In genomic region chrX:164068968-164069367, GRCm38 (mm10) we compare ENCODE assay signal across 26 mouse cellular contexts. TPM values are rescaled to one million over a fixed set of nuclear protein-coding genes. Genes with fewer than 3 reads are reported as not detected.
DNase-seq lines count a peak whose midpoint lies in the region; ATAC-seq and TF ChIP-seq lines count a peak whose summit lies in the region.
"Had no signal": no experiment of that assay in that cellular context is flagged by ENCODE, and none has a peak within 500 bp of the region (broad histone marks: within the 10 kb centered on the region; RNA-seq: fewer than 3 reads in every experiment).

No protein-coding gene starts in this region.

- TF ChIP-seq POLR2A in kidney, adult 2 months (IDR thresholded peaks at IDR 0.05; ENCODE audit: low read depth, low read length) = no peak

- 87% methylated on average over 4 of the region's 4 CpGs for WGBS in heart, embryonic 11.5 days (ENCODE audit: insufficient replicate concordance)
- WGBS in kidney, adult 2 months = 42% methylated on average over 4 of the region's 4 CpGs
- 82% methylated on average over 4 of the region's 4 CpGs for WGBS in kidney, embryonic 16.5 days
- 79% methylated on average over 4 of the region's 4 CpGs for whole genome bisulfite sequencing in kidney, embryonic 14.5 days

- no peak overlapping the region for H3K27ac ChIP-seq in heart, embryonic 11.5 days (ENCODE audit: low read depth, low read length)
- no peak overlapping the region for H3K27ac ChIP-seq in kidney, adult 2 months (ENCODE audit: insufficient read depth, low read depth, low read length)
- no peak overlapping the region for H3K27ac ChIP-seq in kidney, embryonic 16.5 days (ENCODE audit: low read length)
- H3K27ac ChIP-seq in kidney, embryonic 14.5 days (ENCODE audit: low read depth, low read length) = no peak overlapping the region
- H3K27ac ChIP-seq: embryonic facial prominence, embryonic 10.5 days; embryonic facial prominence, embryonic 12.5 days; forebrain, embryonic 13.5 days had no signal

- no peak overlapping the region for H3K9ac ChIP-seq in heart, embryonic 11.5 days (ENCODE audit: low read depth, low read length)
- no peak overlapping the region for H3K9ac ChIP-seq in kidney, embryonic 16.5 days (replicated peaks; ENCODE audit: low read length)
- no peak overlapping the region for H3K9ac ChIP-seq in kidney, embryonic 14.5 days (ENCODE audit: low read depth, low read length)
- H3K9ac ChIP-seq: embryonic facial prominence, embryonic 12.5 days; forebrain, embryonic 13.5 days had no signal

- no peaks in the 10 kb centered on the region for H3K36me3 ChIP-seq in heart, embryonic 11.5 days (ENCODE audit: control insufficient read depth, insufficient read depth, low read length)
- H3K36me3 ChIP-seq in kidney, adult 2 months (ENCODE audit: control insufficient read depth, insufficient read depth, low read length) = no peaks in the 10 kb centered on the region
- H3K36me3 ChIP-seq in kidney, embryonic 16.5 days (ENCODE audit: insufficient read depth, low read length) = 0 out of 2 replicates have a peak, but pooled peaks cover 3% of the 10 kb centered on the region
- peaks cover 5% of the 10 kb centered on the region; the same call in 1 of the 2 replicates for H3K36me3 ChIP-seq in kidney, embryonic 14.5 days (ENCODE audit: control insufficient read depth, insufficient read depth, low read length)

- no peak overlapping the region for H3K4me2 ChIP-seq in heart, embryonic 11.5 days
- no peak overlapping the region for H3K4me2 ChIP-seq in kidney, embryonic 16.5 days (replicated peaks; ENCODE audit: low read depth, low read length)
- no peak overlapping the region for H3K4me2 ChIP-seq in kidney, embryonic 14.5 days (replicated peaks; ENCODE audit: low read depth, low read length)
- H3K4me2 ChIP-seq: embryonic facial prominence, embryonic 12.5 days; forebrain, embryonic 13.5 days had no signal

- no peak for ATAC-seq in heart, embryonic 11.5 days (replicated peaks; ENCODE audit: insufficient number of reproducible peaks, low FRiP score, low TSS enrichment)
- ATAC-seq in kidney, embryonic 16.5 days (ENCODE audit: low FRiP score, low TSS enrichment) = no peak
- no peak for ATAC-seq in kidney, embryonic 14.5 days (ENCODE audit: low FRiP score, low TSS enrichment)
- ATAC-seq: activated CD4-positive, CD25-positive, alpha-beta regulatory T cell, adult 4 months; CD4-positive, CD25-positive, alpha-beta regulatory T cell, adult 4 months; forebrain, embryonic 13.5 days; Patski had no signal

- H3K4me1 ChIP-seq in heart, embryonic 11.5 days (ENCODE audit: control insufficient read depth, insufficient read depth, low read length) = no peaks in the 10 kb centered on the region
- no peaks in the 10 kb centered on the region; the same call in 1 of the 2 replicates for H3K4me1 ChIP-seq in kidney, adult 2 months (ENCODE audit: control insufficient read depth, insufficient read depth, low read length)
- H3K4me1 ChIP-seq in kidney, embryonic 16.5 days (ENCODE audit: insufficient read depth, low read length) = no peaks in the 10 kb centered on the region
- H3K4me1 ChIP-seq in kidney, embryonic 14.5 days (ENCODE audit: control insufficient read depth, insufficient read depth, low read length) = no peaks in the 10 kb centered on the region
- H3K4me1 ChIP-seq: embryonic facial prominence, embryonic 10.5 days; embryonic facial prominence, embryonic 12.5 days; forebrain, embryonic 13.5 days had no signal

- TF ChIP-seq CTCF in kidney, adult 2 months (conservative IDR thresholded peaks at IDR 0.05; ENCODE audit: insufficient read depth, insufficient read length, low read depth, low read length) = no peak

- no peaks in the 10 kb centered on the region for H3K9me3 ChIP-seq in heart, embryonic 11.5 days (replicated peaks; ENCODE audit: control insufficient read depth, low read length)
- H3K9me3 ChIP-seq in kidney, embryonic 16.5 days (ENCODE audit: low read length) = no peaks in the 10 kb centered on the region
- H3K9me3 ChIP-seq in kidney, embryonic 14.5 days (ENCODE audit: control insufficient read depth, low read length) = no peaks in the 10 kb centered on the region
- H3K9me3 ChIP-seq: embryonic facial prominence, embryonic 10.5 days; embryonic facial prominence, embryonic 12.5 days; forebrain, embryonic 13.5 days; G1E had no signal

- no peaks in the 10 kb centered on the region for H3K27me3 ChIP-seq in heart, embryonic 11.5 days (ENCODE audit: control insufficient read depth, insufficient read depth, low read length)
- H3K27me3 ChIP-seq in kidney, adult 2 months (replicated peaks; ENCODE audit: control insufficient read depth, insufficient read depth, low read length) = no peaks in the 10 kb centered on the region
- peaks cover 2% of the 10 kb centered on the region; the same call in 1 of the 2 replicates for H3K27me3 ChIP-seq in kidney, embryonic 16.5 days (ENCODE audit: insufficient read depth, low read length)
- no peaks in the 10 kb centered on the region for H3K27me3 ChIP-seq in kidney, embryonic 14.5 days (ENCODE audit: control insufficient read depth, insufficient read depth, low read length)
- H3K27me3 ChIP-seq: CH12.LX; embryonic facial prominence, embryonic 12.5 days; forebrain, embryonic 13.5 days had no signal

- DNase-seq in heart, adult 11 months = peak; percentile 2
- DNase-seq in kidney, adult 2 months = peak; percentile 70
- peak; percentile 68 for DNase-seq in kidney, adult 9 months
- no peak for DNase-seq in kidney, postnatal 4 days
- peak; percentile 13 to 40 for DNase-seq in kidney, postnatal 36 days
- DNase-seq: adrenal gland, adult 8-10 months; adrenal gland, postnatal 14 days; adrenal gland, postnatal 36 days; B cell, adult 2 months; cerebellum, adult 11-12 months; cerebellum, adult 2 months; cerebellum, adult 9-10 months; cerebellum, postnatal 10 days; cerebellum, postnatal 25 days had no signal

- H3K4me3 ChIP-seq in heart, embryonic 11.5 days (ENCODE audit: low read depth, low read length) = no peak overlapping the region
- H3K4me3 ChIP-seq in kidney, adult 2 months (ENCODE audit: insufficient read depth, low read depth, low read length) = no peak overlapping the region
- no peak overlapping the region for H3K4me3 ChIP-seq in kidney, embryonic 16.5 days (ENCODE audit: low read length)
- H3K4me3 ChIP-seq in kidney, embryonic 14.5 days (ENCODE audit: low read length) = no peak overlapping the region
- H3K4me3 ChIP-seq: embryonic facial prominence, embryonic 10.5 days; embryonic facial prominence, embryonic 12.5 days; forebrain, embryonic 13.5 days had no signal

RNA-seq across cellular contexts. Expression of gene Siah1b, which starts 7.3 kb away (rescaled TPM):
- 19.5 and 20.9 TPM in 2 replicates for polyA plus RNA-seq in heart, embryonic 11.5 days (2014; fragmentation: Nextera tagmentation; extraction: Ambion mirVana)
- polyA plus RNA-seq in kidney, adult 2 months (2012; rRNA removed) = 5.9 and 6.7 TPM in 2 replicates
- polyA plus RNA-seq in kidney, embryonic 16.5 days (2015; fragmentation: Nextera tagmentation; extraction: Ambion mirVana) = 27.8 and 31.8 TPM in 2 replicates
- polyA plus RNA-seq in kidney, embryonic 14.5 days (2014; fragmentation: Nextera tagmentation; extraction: Ambion mirVana) = 35.9 and 36.7 TPM in 2 replicates

RNA-seq across cellular contexts. Expression of gene Cltrn, which starts 19.7 kb away (rescaled TPM):
- polyA plus RNA-seq in heart, embryonic 11.5 days (2014; fragmentation: Nextera tagmentation; extraction: Ambion mirVana) = 0.13 and 0.28 TPM in 2 replicates
- 171 and 274 TPM in 2 replicates for polyA plus RNA-seq in kidney, adult 2 months (2012; rRNA removed)
- 131 and 161 TPM in 2 replicates for polyA plus RNA-seq in kidney, embryonic 16.5 days (2015; fragmentation: Nextera tagmentation; extraction: Ambion mirVana)
- 29.7 and 31.0 TPM in 2 replicates for polyA plus RNA-seq in kidney, embryonic 14.5 days (2014; fragmentation: Nextera tagmentation; extraction: Ambion mirVana)
- polyA plus RNA-seq: activated CD4-positive, CD25-positive, alpha-beta regulatory T cell, adult 4 months; CD4-positive, CD25-positive, alpha-beta regulatory T cell, adult 4 months; cortical plate, adult 2 months; Patski had no signal

RNA-seq across cellular contexts. Expression of gene Car5b, which starts 41.2 kb away (rescaled TPM):
- polyA plus RNA-seq in heart, embryonic 11.5 days (2014; fragmentation: Nextera tagmentation; extraction: Ambion mirVana) = 0.08 and 0.11 TPM in 2 replicates
- polyA plus RNA-seq in kidney, adult 2 months (2012; rRNA removed) = 45.6 and 49.1 TPM in 2 replicates
- 2.3 and 2.4 TPM in 2 replicates for polyA plus RNA-seq in kidney, embryonic 16.5 days (2015; fragmentation: Nextera tagmentation; extraction: Ambion mirVana)
- 0.86 and 1.3 TPM in 2 replicates for polyA plus RNA-seq in kidney, embryonic 14.5 days (2014; fragmentation: Nextera tagmentation; extraction: Ambion mirVana)
- polyA plus RNA-seq: G1E had no signal

Comparison
In these comparisons a context has a peak if more than half of its experiments do, and no peak if none do; other contexts are left out.
1. DNase-seq: peak in heart, adult 11 months (single experiment), kidney, adult 2 months (single experiment), kidney, adult 9 months (single experiment) and kidney, postnatal 36 days (2 of 2); none in kidney, postnatal 4 days (0 of 2).
2. RNA of gene Car5b, which starts 41.2 kb away (polyA plus RNA-seq): 45.6 to 49.1 TPM in kidney, adult 2 months; 2.3 to 2.4 TPM in kidney, embryonic 16.5 days, 0.86 to 1.3 TPM in kidney, embryonic 14.5 days and 0.08 to 0.11 TPM in heart, embryonic 11.5 days; every median in the first group is over 10 times any median in the second.
3. RNA of gene Cltrn, which starts 19.7 kb away (polyA plus RNA-seq): 171 to 274 TPM in kidney, adult 2 months, 131 to 161 TPM in kidney, embryonic 16.5 days and 29.7 to 31.0 TPM in kidney, embryonic 14.5 days; 0.13 to 0.28 TPM in heart, embryonic 11.5 days; every median in the first group is over 10 times any median in the second.